Mouse (Mus musculus): ENCODE measurements around the gene Aqp11.

Gene Aqp11

GRCm38 (mm10) chr7:97737638-97738456 lies at the start of gene Aqp11:
Aqp11 (minus strand) TSS chr7:97738289.
- DNase-seq: peak; percentile 83

GRCm38 (mm10) chr7:97783523-97783922 lies 45.4 kb upstream of the Aqp11 start:
- no peak for DNase-seq

GRCm38 (mm10) chr7:97781496-97781895 lies 43.4 kb upstream of the Aqp11 start:
- no peak for DNase-seq

GRCm38 (mm10) chr7:97780815-97781214 lies 42.7 kb upstream of the Aqp11 start:
- DNase-seq: no peak

- DNase-seq: no peak
Measured at GRCm38 (mm10) chr7:97780222-97780621, 42.1 kb upstream of the Aqp11 start.

- DNase-seq: no peak
Measured at GRCm38 (mm10) chr7:97777191-97777590, 39.1 kb upstream of the Aqp11 start.

GRCm38 (mm10) chr7:97775923-97776322 lies 37.8 kb upstream of the Aqp11 start:
- no peak for DNase-seq

GRCm38 (mm10) chr7:97775380-97775779 lies 37.3 kb upstream of the Aqp11 start:
- DNase-seq: no peak

- no peak for DNase-seq
Measured at GRCm38 (mm10) chr7:97770841-97771620, 32.9 kb upstream of the Aqp11 start.

GRCm38 (mm10) chr7:97769020-97769419 lies 30.9 kb upstream of the Aqp11 start:
- DNase-seq: no peak

GRCm38 (mm10) chr7:97767841-97768240 lies 29.8 kb upstream of the Aqp11 start:
- DNase-seq: peak; percentile 73

GRCm38 (mm10) chr7:97766406-97767166 lies 28.5 kb upstream of the Aqp11 start:
- no peak for DNase-seq

- no peak for DNase-seq
Measured at GRCm38 (mm10) chr7:97765963-97766347, 27.9 kb upstream of the Aqp11 start.

- DNase-seq: no peak
Measured at GRCm38 (mm10) chr7:97765181-97765962, 27.3 kb upstream of the Aqp11 start.

- no peak for DNase-seq
Measured at GRCm38 (mm10) chr7:97764591-97764990, 26.5 kb upstream of the Aqp11 start.

- peak; percentile 54 for DNase-seq
Measured at GRCm38 (mm10) chr7:97756967-97757881, 19.1 kb upstream of the Aqp11 start.

GRCm38 (mm10) chr7:97749207-97750190 lies 11.4 kb upstream of the Aqp11 start:
- DNase-seq: no peak

- DNase-seq: no peak
Measured at GRCm38 (mm10) chr7:97748527-97749206, 10.6 kb upstream of the Aqp11 start.

- peak; percentile 79 for DNase-seq
Measured at GRCm38 (mm10) chr7:97747787-97748497, 9.9 kb upstream of the Aqp11 start.

All from cerebellum, adult 11-12 months (tissue).